Mouse (Mus musculus) MEL (cell line): ENCODE data around the gene Slc4a2. TPM values are rescaled to one million over a fixed set of nuclear protein-coding genes. Genes with fewer than 3 reads are reported as not detected.

Source experiments
- DNase-seq: peaks from one replicate; pipeline ENCODE4 v3.0.0; 2011; ENCODE audit warnings: low read depth, low spot score
- H3K27ac ChIP-seq: 2 replicates; pipeline ENCODE4 v1.5.1; 2012; ENCODE audit warnings: low read depth, mild to moderate bottlenecking, control low read depth, low read length, moderate library complexity; ENCODE audit not compliant: control insufficient read depth
- H3K27me3 ChIP-seq, 2 experiments: fragments of 150-350 bp in 1 of 2; sonication (generic) in 1 of 2; 2 replicates each; pipeline ENCODE4 v1.6.1; 2012; ENCODE audit warnings: low read length in 2 of 2, mild to moderate bottlenecking in 2 of 2, improper control_type of control experiment in 1 of 2, moderate library complexity in 1 of 2; ENCODE audit not compliant: insufficient read depth in 2 of 2, control insufficient read depth in 1 of 2
- H3K36me3 ChIP-seq, 2 experiments: 2 replicates each; pipeline ENCODE4 v1.6.1; 2012 to 2014; ENCODE audit warnings: low read length in 2 of 2, improper control_type of control experiment in 1 of 2, inconsistent platforms in 1 of 2, mild to moderate bottlenecking in 1 of 2; ENCODE audit not compliant: insufficient read depth in 2 of 2, control insufficient read depth in 1 of 2
- H3K4me1 ChIP-seq, 2 experiments: fragments of 150-350 bp in 1 of 2; sonication (generic) in 1 of 2; 2 replicates each; pipeline ENCODE4 v1.6.1; 2012; ENCODE audit warnings: low read length in 2 of 2, improper control_type of control experiment in 1 of 2, mild to moderate bottlenecking in 1 of 2; ENCODE audit not compliant: insufficient read depth in 2 of 2, control insufficient read depth in 1 of 2
- H3K4me3 ChIP-seq, 2 experiments: fragments of 150-350 bp in 1 of 2; sonication (generic) in 1 of 2; 2 replicates each; pipeline ENCODE4 v1.5.1; 2012; ENCODE audit warnings: low read depth in 2 of 2, low read length in 2 of 2, mild to moderate bottlenecking in 2 of 2, moderate library complexity in 2 of 2, control low read depth in 1 of 2, improper control_type of control experiment in 1 of 2; ENCODE audit not compliant: control insufficient read depth in 1 of 2, insufficient read depth in 1 of 2
- H3K79me2 ChIP-seq: 2 replicates; pipeline ENCODE4 v1.6.1; 2012; ENCODE audit warnings: mild to moderate bottlenecking, low read length, moderate library complexity; ENCODE audit not compliant: control insufficient read depth, poor library complexity, insufficient read depth
- H3K9ac ChIP-seq: 2 replicates; pipeline ENCODE4 v1.6.1; 2012; ENCODE audit warnings: low read depth, mild to moderate bottlenecking, control low read depth, low read length, moderate library complexity; ENCODE audit not compliant: control insufficient read depth, poor library complexity, severe bottlenecking
- H3K9me3 ChIP-seq: fragments of 150-350 bp; sonication (generic); replicated peaks from 2 replicates; pipeline ENCODE4 v1.6.1; 2012; ENCODE audit warnings: mild to moderate bottlenecking, low read length, improper control_type of control experiment, moderate library complexity; ENCODE audit not compliant: insufficient read depth
- BHLHE40 ChIP-seq: IDR thresholded peaks from 2 replicates; pipeline ENCODE4 v1.6.1; 2012; ENCODE audit warnings: low read depth, mild to moderate bottlenecking, inconsistent platforms, low read length, improper control_type of control experiment, borderline replicate concordance
- CHD2 ChIP-seq: IDR thresholded peaks from 2 replicates; pipeline ENCODE4 v1.6.1; 2011; ENCODE audit warnings: low read length, improper control_type of control experiment
- CTCF ChIP-seq, 3 experiments: IDR thresholded peaks in 2 of 3; conservative IDR thresholded peaks in 1 of 3; 2 replicates each; pipeline ENCODE4 v1.5.1; 2011 to 2012; ENCODE audit warnings: low read length in 3 of 3, low read depth in 2 of 3, mild to moderate bottlenecking in 2 of 3, improper control_type of control experiment in 1 of 3, inconsistent platforms in 1 of 3, mixed read lengths in 1 of 3, moderate library complexity in 1 of 3; ENCODE audit not compliant: control insufficient read depth in 1 of 3, insufficient read depth in 1 of 3, poor library complexity in 1 of 3, severe bottlenecking in 1 of 3
- E2F4 ChIP-seq: IDR thresholded peaks from 2 replicates; pipeline ENCODE4 v1.6.1; 2011; ENCODE audit warnings: low read depth, low read length, improper control_type of control experiment, borderline replicate concordance
- ELF1 ChIP-seq: IDR thresholded peaks from 2 replicates; pipeline ENCODE4 v1.6.1; 2014; ENCODE audit warnings: low read depth, mild to moderate bottlenecking, inconsistent platforms, low read length, improper control_type of control experiment, moderate library complexity
- EP300 ChIP-seq, 2 experiments: IDR thresholded peaks; 2 replicates each; pipeline ENCODE4 v1.6.1; 2011; ENCODE audit warnings: improper control_type of control experiment in 2 of 2, low read length in 2 of 2, low read depth in 1 of 2, mild to moderate bottlenecking in 1 of 2
- ETS1 ChIP-seq: IDR thresholded peaks from 2 replicates; pipeline ENCODE4 v1.6.1; 2012; ENCODE audit warnings: low read depth, mild to moderate bottlenecking, inconsistent platforms, low read length, improper control_type of control experiment, moderate library complexity
- GATA1 ChIP-seq: IDR thresholded peaks from 2 replicates; pipeline ENCODE4 v1.6.1; 2011; ENCODE audit warnings: low read depth, low read length, improper control_type of control experiment
- HCFC1 ChIP-seq: IDR thresholded peaks from 2 replicates; pipeline ENCODE4 v1.6.1; 2012; ENCODE audit warnings: low read depth, mild to moderate bottlenecking, inconsistent platforms, low read length, improper control_type of control experiment, moderate library complexity
- JUND ChIP-seq: IDR thresholded peaks from 2 replicates; pipeline ENCODE4 v1.6.1; 2011; ENCODE audit warnings: low read depth, mild to moderate bottlenecking, improper control_type of control experiment, low read length
- KAT2A ChIP-seq: conservative IDR thresholded peaks from 2 replicates; pipeline ENCODE4 v1.6.1; 2012; ENCODE audit warnings: low read depth, low read length, improper control_type of control experiment, inconsistent platforms
- MAX ChIP-seq: IDR thresholded peaks from 2 replicates; pipeline ENCODE4 v1.6.1; 2011; ENCODE audit warnings: low read length, improper control_type of control experiment
- MAZ ChIP-seq: IDR thresholded peaks from 2 replicates; pipeline ENCODE4 v1.6.1; 2012; ENCODE audit warnings: low read depth, mild to moderate bottlenecking, inconsistent platforms, low read length, improper control_type of control experiment
- MEF2A ChIP-seq: IDR thresholded peaks from 2 replicates; pipeline ENCODE4 v1.6.1; 2014; ENCODE audit warnings: low read depth, mild to moderate bottlenecking, inconsistent platforms, low read length, improper control_type of control experiment; ENCODE audit not compliant: poor library complexity, insufficient replicate concordance, severe bottlenecking; ENCODE audit errors: extremely low read depth
- MXI1 ChIP-seq: IDR thresholded peaks from 2 replicates; pipeline ENCODE4 v1.6.1; 2011; ENCODE audit warnings: mild to moderate bottlenecking, low read depth, low read length, improper control_type of control experiment
- MYC ChIP-seq: IDR thresholded peaks from 2 replicates; pipeline ENCODE4 v1.6.1; 2011; ENCODE audit warnings: low read depth, mild to moderate bottlenecking, low read length, improper control_type of control experiment, moderate library complexity
- NELFE ChIP-seq: IDR thresholded peaks from 2 replicates; pipeline ENCODE4 v1.6.1; 2011; ENCODE audit warnings: low read depth, low read length, improper control_type of control experiment
- RCOR1 ChIP-seq: IDR thresholded peaks from 2 replicates; pipeline ENCODE4 v1.6.1; 2012; ENCODE audit warnings: low read depth, mild to moderate bottlenecking, inconsistent platforms, low read length, improper control_type of control experiment
- SIN3A ChIP-seq: IDR thresholded peaks from 2 replicates; pipeline ENCODE4 v1.6.1; 2012; ENCODE audit warnings: low read length, improper control_type of control experiment, inconsistent platforms
- TBP ChIP-seq: IDR thresholded peaks from 2 replicates; pipeline ENCODE4 v1.8.0; 2011; ENCODE audit warnings: low read depth, low read length, improper control_type of control experiment
- TCF12 ChIP-seq: IDR thresholded peaks from 2 replicates; pipeline ENCODE4 v1.6.1; 2014; ENCODE audit warnings: low read depth, mild to moderate bottlenecking, inconsistent platforms, low read length, improper control_type of control experiment, moderate library complexity
- UBTF ChIP-seq: IDR thresholded peaks from 2 replicates; pipeline ENCODE4 v1.6.1; 2012; ENCODE audit warnings: low read depth, mild to moderate bottlenecking, inconsistent platforms, low read length, improper control_type of control experiment, moderate library complexity, borderline replicate concordance; ENCODE audit not compliant: insufficient read depth
- USF1 ChIP-seq: IDR thresholded peaks from 2 replicates; pipeline ENCODE4 v1.6.1; 2014; ENCODE audit warnings: low read depth, mild to moderate bottlenecking, inconsistent platforms, low read length, improper control_type of control experiment, moderate library complexity
- USF2 ChIP-seq, 2 experiments: IDR thresholded peaks; 2 replicates each; pipeline ENCODE4 v1.6.1; 2011 to 2012; ENCODE audit warnings: improper control_type of control experiment in 2 of 2, low read length in 2 of 2, borderline replicate concordance in 1 of 2, inconsistent platforms in 1 of 2, low read depth in 1 of 2, mild to moderate bottlenecking in 1 of 2; ENCODE audit not compliant: insufficient read depth in 1 of 2
- ZMIZ1 ChIP-seq: IDR thresholded peaks from 2 replicates; pipeline ENCODE4 v1.6.1; 2012; ENCODE audit warnings: low read depth, mild to moderate bottlenecking, inconsistent platforms, low read length, improper control_type of control experiment, moderate library complexity
- ZNF384 ChIP-seq: IDR thresholded peaks from 2 replicates; pipeline ENCODE4 v1.6.1; 2012; ENCODE audit warnings: low read depth, mild to moderate bottlenecking, inconsistent platforms, low read length, improper control_type of control experiment
- polyA plus RNA-seq, 2 experiments: library from polyadenylated mRNA; stranded (reverse) in 1 of 2; unstranded in 1 of 2; fragments of >175 nt in 1 of 2; fragments of >200 nt in 1 of 2; gene quantifications; 2 replicates each; pipeline versions ENCODE4 v1.2.1 to v1.2.4; 2012; ENCODE audit warnings: low replicate concordance in 2 of 2, low read depth in 1 of 2; ENCODE audit not compliant: insufficient read length in 2 of 2, insufficient read depth in 1 of 2, missing spikeins in 1 of 2
- total RNA-seq: library from RNA; depleted of rRNA; stranded (reverse); fragments of 300-350 nt; gene quantifications from 2 replicates; pipeline ENCODE4 v1.2.3, GENCODE M21; 2012

Slc4a2 gene
- total and polyA plus RNA-seq, 3 experiments: 20.9 to 56.3 TPM; not detected in 1

- Histone ChIP-seq H3K4me1 (peaks cover 22 to 76% of the 10 kb centered on the region in 2 experiments), H3K36me3 (peaks cover 0 to 56% of the 10 kb centered on the region in 2 experiments; a peak in 2 of 4 replicates), H3K27ac (peak overlapping the region; percentile 53), H3K4me3 (peak overlapping the region in 1 of 2 experiments; percentile 10; a peak in 1 of 4 replicates), H3K27me3 (no peaks in the 10 kb centered on the region), H3K9me3 (no peaks in the 10 kb centered on the region), H3K9ac (peak overlapping the region; percentile 48), H3K79me2 (peaks cover 8% of the 10 kb centered on the region)
- DNase-seq: peak; percentile 80
- no peak for TF ChIP-seq USF2 (IDR thresholded peaks at IDR 0.05; ENCODE audit: borderline replicate concordance in 1 of 2, insufficient read depth in 1 of 2, low read depth in 1 of 2, low read length in 2 of 2)
- no peak for TF ChIP-seq UBTF
- TF ChIP-seq MAX: peak; percentile 91
- no peak for TF ChIP-seq NELFE
- no peak for TF ChIP-seq MAZ
- no peak for TF ChIP-seq USF1
- no peak for TF ChIP-seq CTCF (IDR thresholded peaks at IDR 0.05 in 2 of 3, conservative IDR thresholded peaks at IDR 0.05 in 1 of 3; ENCODE audit: control insufficient read depth in 1 of 3, insufficient read depth in 1 of 3, low read depth in 2 of 3, low read length in 3 of 3, poor library complexity in 1 of 3, severe bottlenecking in 1 of 3)
- no peak; the same call in none of the 2 replicates for TF ChIP-seq SIN3A
- TF ChIP-seq CHD2: no peak
- no peak for TF ChIP-seq ELF1
- no peak for TF ChIP-seq ZMIZ1
- TF ChIP-seq GATA1: no peak
- TF ChIP-seq E2F4: peak; percentile 31; the same call in 1 of the 2 replicates
- TF ChIP-seq HCFC1: no peak
- peak; percentile 75; the same call in 1 of the 2 replicates for TF ChIP-seq MYC
- no peak for TF ChIP-seq ETS1
- 0 out of 4 replicates have a peak, but pooled peaks of 1 of the 2 experiments have one; percentile 19 for TF ChIP-seq EP300 (IDR thresholded peaks at IDR 0.05; ENCODE audit: low read depth in 1 of 2, low read length in 2 of 2)
- TF ChIP-seq BHLHE40: no peak
- no peak for TF ChIP-seq KAT2A
- TF ChIP-seq MXI1: peak; percentile 89
- TF ChIP-seq JUND: no peak
- TF ChIP-seq TBP: no peak
- TF ChIP-seq MEF2A: no peak
- no peak for TF ChIP-seq RCOR1
- TF ChIP-seq ZNF384: no peak
- 0 out of 2 replicates have a peak, but pooled peaks have one; percentile 43 for TF ChIP-seq TCF12
These were observed 42.2 kb upstream of the Slc4a2 start for GRCm38 (mm10) chr5:24381486-24381885.
